In genomic region chr4:31938416-31939106, GRCm38 (mm10) we compare ENCODE assay signal across 8 mouse cellular contexts. TPM values are rescaled to one million over a fixed set of nuclear protein-coding genes. Genes with fewer than 3 reads are reported as not detected.
A peak's percentile ranks its signal among the peaks of the same experiment; 100 is the strongest.
DNase-seq lines count a peak whose midpoint lies in the region; ATAC-seq and TF ChIP-seq lines count a peak whose summit lies in the region.

No protein-coding gene starts in this region.

- WGBS in heart, postnatal 0 days = 36% methylated on average over 9 of the region's 9 CpGs

- no peak overlapping the region; the same call in 1 of the 2 replicates for H3K4me2 ChIP-seq in heart, postnatal 0 days (ENCODE audit: low read depth, low read length)

- H3K4me3 ChIP-seq in heart, postnatal 0 days (ENCODE audit: low read depth, low read length) = no peak overlapping the region

- 0 out of 2 replicates have a peak, but pooled peaks cover 7% of the 10 kb centered on the region for H3K4me1 ChIP-seq in heart, postnatal 0 days (ENCODE audit: control insufficient read depth, insufficient read depth)

- H3K9ac ChIP-seq in heart, postnatal 0 days (replicated peaks; ENCODE audit: low read depth, low read length) = no peak overlapping the region

- DNase-seq in heart, postnatal 0 days (ENCODE audit: low spot score) = peak; percentile 81
- no peak for DNase-seq in heart, adult 11 months
- DNase-seq in 3T3-L1 (ENCODE audit: low read depth, low spot score) (peak; percentile 79), Patski (ENCODE audit: low read depth, low spot score) (no peak)
- peak; percentile 45 for DNase-seq in heart, postnatal 4 days
- peak; percentile 75 for DNase-seq in mesoderm, embryonic 11.5 days (ENCODE audit: low read depth, low spot score)
- DNase-seq in ovary, postnatal 36 days (ENCODE audit: low spot score) = no peak
- no peak for DNase-seq in cerebellum, adult 9-11 months

- no peak overlapping the region for H3K27ac ChIP-seq in heart, postnatal 0 days (ENCODE audit: low read depth)

- H3K9me3 ChIP-seq in heart, postnatal 0 days (replicated peaks; ENCODE audit: control insufficient read depth, low read length) = no peaks in the 10 kb centered on the region

- H3K27me3 ChIP-seq in heart, postnatal 0 days (ENCODE audit: control insufficient read depth, insufficient read depth, low read length) = 0 out of 2 replicates have a peak, but pooled peaks cover 4% of the 10 kb centered on the region
- H3K27me3 ChIP-seq in Patski = peaks cover 3% of the 10 kb centered on the region

- no peak; the same call in 1 of the 2 replicates for ATAC-seq in heart, postnatal 0 days (ENCODE audit: insufficient read depth, low read depth)
- ATAC-seq in Patski = no peak

- H3K36me3 ChIP-seq in heart, postnatal 0 days (replicated peaks; ENCODE audit: control insufficient read depth, insufficient read depth, low read length) = no peaks in the 10 kb centered on the region

- TF ChIP-seq EP300 in heart, postnatal 0 days (IDR thresholded peaks at IDR 0.05; ENCODE audit: low read depth) = no peak

- POLR2A ChIA-PET in Patski (lab: Charles Lee) = no interaction called here

- peak; percentile 69 for TF ChIP-seq CTCF in heart, postnatal 0 days (IDR thresholded peaks at IDR 0.05; ENCODE audit: low read depth)
- TF ChIP-seq CTCF in Patski (IDR thresholded peaks at IDR 0.05) = peak; percentile 28

- in situ Hi-C loops in Patski (cut with MboI; ENCODE audit: low pct_unique_long_range_greater_than_20kb) = loop anchor here (25.0 kb wide), 1 partner anchor 726 kb away; no protein-coding TSS in a partner anchor

- CTCF ChIA-PET in Patski (lab: Charles Lee) = interaction anchor here (0.6 kb wide), 1 partner anchor 14 kb away, joined by 3 read pairs; no protein-coding TSS in a partner anchor

RNA-seq across cellular contexts. Expression of gene Map3k7, which starts 25.3 kb away (rescaled TPM):
- 30.0 and 61.9 TPM in 2 replicates for total RNA-seq in heart, postnatal 0 days (2014; rRNA removed; ENCODE audit: low replicate concordance)
- polyA plus RNA-seq in heart, postnatal 0 days (2015; fragmentation: Nextera tagmentation; extraction: Ambion mirVana) = 18.0 and 19.0 TPM in 2 replicates
- polyA plus RNA-seq in Patski (2021) = 46.1 TPM
- total RNA-seq in heart, postnatal 4 days (2021) = 10 to 100 TPM; 69.6 to 76.0 TPM

Comparison
In these comparisons a context has a peak if more than half of its experiments do, and no peak if none do; other contexts are left out.
1. DNase-seq: peak in heart, postnatal 0 days (single experiment), 3T3-L1 (single experiment), heart, postnatal 4 days (single experiment) and mesoderm, embryonic 11.5 days (single experiment); none in heart, adult 11 months (single experiment), Patski (single experiment), ovary, postnatal 36 days (single experiment) and cerebellum, adult 9-11 months (single experiment).